Mouse (Mus musculus) skeletal muscle tissue, postnatal 0 days (tissue): ENCODE measurements around the gene Cep70. TPM values are rescaled to one million over a fixed set of nuclear protein-coding genes. Genes with fewer than 3 reads are reported as not detected.

ENCODE experiments used
- polyA plus RNA-seq: library from polyadenylated mRNA; unstranded; fragments of >200 nt; fragmentation: Nextera tagmentation; extraction: Ambion mirVana; gene quantifications from 2 replicates; pipeline ENCODE4 v1.2.1, GENCODE M21; 2015

Gene Cep70
- 9.4 and 11.8 TPM in 2 replicates for polyA plus RNA-seq

DNA sequence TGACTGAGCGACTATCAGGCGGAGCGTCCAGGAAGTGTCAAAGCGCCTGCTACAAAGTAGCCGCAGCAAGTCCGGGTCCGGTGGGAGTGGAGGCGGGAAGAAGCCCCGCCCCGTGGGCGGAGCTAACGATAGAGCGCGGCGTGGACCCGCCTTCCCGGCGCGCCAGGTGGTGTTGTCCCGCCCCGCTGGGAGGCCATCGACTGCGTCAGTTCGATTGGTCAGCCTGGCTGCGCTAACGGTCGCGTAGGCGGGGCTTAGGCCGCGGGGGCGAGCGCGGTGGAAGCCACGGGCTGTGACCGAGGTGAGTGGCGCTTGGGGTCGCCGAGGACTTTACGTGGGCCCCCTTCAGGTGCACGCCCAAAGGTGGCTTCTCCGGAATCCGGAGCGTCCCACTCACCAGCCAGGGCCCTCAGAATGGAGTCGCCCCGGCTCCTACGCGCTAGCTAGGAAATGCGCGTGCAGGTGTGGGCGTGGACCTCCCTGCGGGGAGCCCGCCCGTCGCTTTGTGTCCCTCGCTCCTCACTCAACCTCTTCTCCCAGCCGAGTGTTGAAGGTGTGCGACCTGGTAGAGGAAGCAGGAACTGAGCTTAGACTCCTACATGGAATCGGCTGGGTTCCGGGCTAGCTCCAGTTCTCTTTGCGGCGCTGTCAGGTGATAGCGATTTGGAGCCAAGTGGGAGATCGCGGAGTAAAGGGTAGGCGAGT, at the start of gene Cep70:
Gene Cep70 (plus strand): TSS at position 178 of the 705 bp plus-strand sequence.

DNA sequence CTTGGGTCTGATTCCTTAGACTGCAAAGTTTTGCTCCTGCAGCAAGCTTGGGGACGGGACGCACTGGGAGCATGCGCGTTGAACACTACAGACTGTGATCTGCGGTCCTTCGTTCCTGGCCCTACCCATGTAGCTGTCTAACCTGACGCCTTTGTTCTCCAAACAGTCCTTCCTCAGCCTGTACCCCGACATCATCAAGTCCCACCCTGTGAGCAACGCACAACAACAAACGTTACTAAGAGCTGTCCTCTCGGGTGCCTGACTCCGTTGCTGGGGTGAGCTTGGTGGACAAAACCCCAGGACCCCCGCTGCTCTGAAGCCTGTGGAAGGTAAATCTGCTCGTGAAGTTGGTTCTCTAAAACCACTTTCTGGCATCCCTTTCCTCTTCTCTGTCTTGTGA, 6.0 kb upstream of the Cep70 start, which contains the start of gene Faiml:
Gene Faiml (minus strand): TSS at position 101 of the 400 bp plus-strand sequence.

Other genes with a start within 250 kb of the Cep70 start
- gene Gm1123, start 207.7 kb upstream of the Cep70 start, polyA plus RNA-seq, result 0.09 TPM in 1 of 2 replicates, not detected in the other
- gene Pik3cb, start 102.7 kb upstream of the Cep70 start, polyA plus RNA-seq, result 0.44 and 1.5 TPM in 2 replicates
- gene Faiml, start 6.1 kb upstream of the Cep70 start, polyA plus RNA-seq, result not detected in 2 replicates
- 0.04 and 0.28 TPM in 2 replicates for gene Esyt3, start 115.2 kb downstream of the Cep70 start, polyA plus RNA-seq
- gene Mras, start 194.0 kb downstream of the Cep70 start, polyA plus RNA-seq, result 9.5 and 14.1 TPM in 2 replicates
- not detected in 2 replicates for gene Nme9, start 208.1 kb downstream of the Cep70 start, polyA plus RNA-seq